Mouse (Mus musculus) C3H10T1/2 (cell line): ENCODE results near the gene Cacna1f. TPM values are rescaled to one million over a fixed set of nuclear protein-coding genes. Genes with fewer than 3 reads are reported as not detected.

ENCODE experiments used
- polyA plus RNA-seq, 2 experiments: library from polyadenylated mRNA; unstranded; fragments of >200 nt; fragmentation: generic; extraction: Trizol; gene quantifications; one replicate each; pipeline ENCODE4 v1.2.1; 2012; ENCODE audit warnings: missing spikeins in 2 of 2

Gene Cacna1f
- under 1 TPM in 1 of 2 experiments, not detected in 1; 0.01 TPM for polyA plus RNA-seq

GRCm38 (mm10) chrX:7606783-7607182 is at the start of gene Cacna1f:
Gene Cacna1f, plus strand, starts transcription at chrX:7607083.

GRCm38 (mm10) chrX:7573176-7574086 is 33.5 kb upstream of the Cacna1f start, which contains the start of gene Foxp3:
Gene Foxp3, plus strand, starts transcription at chrX:7573644.

GRCm38 (mm10) chrX:7574087-7574884 is 32.6 kb upstream of the Cacna1f start, which contains the start of gene Ppp1r3f:
Gene Ppp1r3f, minus strand, starts transcription at chrX:7574283.

GRCm38 (mm10) chrX:7604879-7605574 is 1.9 kb upstream of the Cacna1f start, which contains the start of gene Ccdc22:
Gene Ccdc22, minus strand, starts transcription at chrX:7605517.

GRCm38 (mm10) chrX:7638401-7639091 is 31.7 kb downstream of the Cacna1f start, which contains the start of gene Syp:
Gene Syp, plus strand, starts transcription at chrX:7638471.

GRCm38 (mm10) chrX:7657221-7657639 is 50.3 kb downstream of the Cacna1f start, which contains the start of gene Prickle3:
Gene Prickle3, plus strand, starts transcription at chrX:7657260.

GRCm38 (mm10) chrX:7670921-7671623 is 64.2 kb downstream of the Cacna1f start, which contains the start of gene Plp2:
Gene Plp2, minus strand, starts transcription at chrX:7671390.

GRCm38 (mm10) chrX:7680864-7681263 is 74.0 kb downstream of the Cacna1f start, which contains the start of gene Magix:
Gene Magix, minus strand, starts transcription at chrX:7681251.

Other genes with a start within 250 kb of the Cacna1f start
- 1 to 10 TPM in 1 of 2 experiments, under 1 TPM in 1; 0.20 to 2.1 TPM for gene Usp27x, start 231.3 kb upstream of the Cacna1f start, polyA plus RNA-seq
- under 1 TPM; 0.12 to 0.41 TPM for gene Foxp3, start 33.4 kb upstream of the Cacna1f start, polyA plus RNA-seq
- gene Ppp1r3f, start 32.8 kb upstream of the Cacna1f start, polyA plus RNA-seq = 1 to 10 TPM; 1.5 to 4.1 TPM
- gene Ccdc22, start 1.6 kb upstream of the Cacna1f start, polyA plus RNA-seq = 10 to 100 TPM; 26.1 to 46.2 TPM
- gene Syp, start 31.4 kb downstream of the Cacna1f start, polyA plus RNA-seq = under 1 TPM; 0.22 to 0.81 TPM
- under 1 TPM; 0.16 to 0.66 TPM for gene Prickle3, start 50.2 kb downstream of the Cacna1f start, polyA plus RNA-seq
- 100 to 1,000 TPM; 442 to 683 TPM for gene Plp2, start 64.3 kb downstream of the Cacna1f start, polyA plus RNA-seq
- gene Magix, start 74.2 kb downstream of the Cacna1f start, polyA plus RNA-seq = under 1 TPM; 0.01 to 0.20 TPM
- 10 to 100 TPM in 1 of 2 experiments, 1 to 10 TPM in 1; 2.5 to 11.5 TPM for gene Gpkow, start 90.0 kb downstream of the Cacna1f start, polyA plus RNA-seq
- 10 to 100 TPM; 15.4 to 54.3 TPM for gene Wdr45, start 107.2 kb downstream of the Cacna1f start, polyA plus RNA-seq
- gene Gm45208, start 115.2 kb downstream of the Cacna1f start, polyA plus RNA-seq = under 1 TPM in 1 of 2 experiments, not detected in 1; 0.24 TPM
- gene Praf2, start 121.4 kb downstream of the Cacna1f start, polyA plus RNA-seq = 100 to 1,000 TPM; 113 to 154 TPM
- 1 to 10 TPM; 2.4 to 7.6 TPM for gene Ccdc120, start 143.8 kb downstream of the Cacna1f start, polyA plus RNA-seq
- gene Tfe3, start 155.5 kb downstream of the Cacna1f start, polyA plus RNA-seq = 10 to 100 TPM; 32.8 to 42.6 TPM
- gene Gripap1, start 182.7 kb downstream of the Cacna1f start, polyA plus RNA-seq = 10 to 100 TPM in 1 of 2 experiments, 1 to 10 TPM in 1; 5.9 to 35.2 TPM
- gene Kcnd1, start 215.2 kb downstream of the Cacna1f start, polyA plus RNA-seq = 1 to 10 TPM in 1 of 2 experiments, under 1 TPM in 1; 0.34 to 4.5 TPM
- gene Otud5, start 234.3 kb downstream of the Cacna1f start, polyA plus RNA-seq = 10 to 100 TPM; 21.4 to 48.2 TPM